Mouse (Mus musculus) hindbrain, postnatal 0 days (tissue): Measurements from ENCODE around the gene Igf1r. TPM values are rescaled to one million over a fixed set of nuclear protein-coding genes. Genes with fewer than 3 reads are reported as not detected.
"Not testable (repeated sequence)": the region's sequence is repeated elsewhere in the genome, so short reads cannot be mapped to it uniquely, and the experiment has no call there.

Experiments used
- ATAC-seq: fragments of 200-750 bp; cut with Nextera tagmentation; 2 replicates; pipeline ENCODE4 v1.8.0; 2017; ENCODE audit warnings: mild to moderate bottlenecking, moderate TSS enrichment, moderate library complexity
- DNase-seq: peaks from one replicate; pipeline ENCODE4 v3.0.0-alpha.2; 2015; ENCODE audit warnings: low spot score
- H3K27ac ChIP-seq: fragments of 300-500 bp; sonication (generic); 2 replicates; pipeline ENCODE4 v1.5.1; 2014; ENCODE audit warnings: mild to moderate bottlenecking
- H3K27me3 ChIP-seq: fragments of 300-500 bp; sonication (generic); 2 replicates; pipeline ENCODE4 v1.6.1; 2014; ENCODE audit warnings: low read length, mixed read lengths; ENCODE audit not compliant: insufficient read depth
- H3K36me3 ChIP-seq: fragments of 300-500 bp; sonication (generic); 2 replicates; pipeline ENCODE4 v1.6.1; 2014; ENCODE audit warnings: low read length, mixed read lengths; ENCODE audit not compliant: insufficient read depth
- H3K4me1 ChIP-seq: fragments of 300-500 bp; sonication (generic); 2 replicates; pipeline ENCODE4 v1.6.1; 2014; ENCODE audit warnings: antibody characterized with exemption, low read length, mixed read lengths; ENCODE audit not compliant: insufficient read depth
- H3K4me2 ChIP-seq: fragments of 300-500 bp; sonication (generic); 2 replicates; pipeline ENCODE4 v1.6.1; 2014; ENCODE audit warnings: low read depth, mild to moderate bottlenecking, low read length, moderate library complexity, mixed read lengths
- H3K4me3 ChIP-seq: fragments of 300-500 bp; sonication (generic); 2 replicates; pipeline ENCODE4 v1.5.1; 2014; ENCODE audit warnings: low read length
- H3K9ac ChIP-seq: fragments of 300-500 bp; sonication (generic); replicated peaks from 2 replicates; pipeline ENCODE4 v1.6.1; 2014; ENCODE audit warnings: mild to moderate bottlenecking, low read length, moderate library complexity, mixed read lengths
- H3K9me3 ChIP-seq: fragments of 300-500 bp; sonication (generic); 2 replicates; pipeline ENCODE4 v1.6.1; 2016; ENCODE audit warnings: low read length, mixed read lengths
- CTCF ChIP-seq: IDR thresholded peaks from 2 replicates; pipeline ENCODE4 v1.5.1; 2016; ENCODE audit warnings: antibody characterized with exemption, control low read depth, low read depth
- WGBS: fragments of 180-500 bp; shearing (Covaris S2); extraction: QIAGEN DNeasy Blood & Tissue Kit; methylation state at CpG from one replicate; pipeline ENCODE4 v1.1.7; 2014; 5-methylcytosine and 5-hydroxymethylcytosine counted together
- polyA plus RNA-seq: library from polyadenylated mRNA; unstranded; fragments of >200 nt; fragmentation: Nextera tagmentation; extraction: Ambion mirVana; gene quantifications from 2 replicates; pipeline ENCODE4 v1.2.1, GENCODE M21; 2015
- total RNA-seq: library from RNA; depleted of rRNA; stranded (reverse); fragments of >200 nt; gene quantifications from 2 replicates; pipeline ENCODE4 v1.2.3, GENCODE M21; 2014; rRNA removed

Igf1r gene
- total and polyA plus RNA-seq, 2 experiments from 2014 or later = 12.1 to 36.2 TPM

GRCm38 (mm10) chr7:68282304-68283132 is 329.9 kb downstream of the Igf1r start:
- no peak for ATAC-seq
- WGBS = 89% methylated on average over 22 of the region's 22 CpGs
- no peaks in the 10 kb centered on the region for H3K36me3 ChIP-seq

GRCm38 (mm10) chr7:68283133-68283520 is 330.5 kb downstream of the Igf1r start:
- ATAC-seq = not testable (repeated sequence)

More at GRCm38 (mm10) chr7:68282304-68283132, 329.9 kb downstream of the Igf1r start:
- no peaks in the 10 kb centered on the region for H3K4me1 ChIP-seq
- H3K27me3 ChIP-seq = no peaks in the 10 kb centered on the region
- no peaks in the 10 kb centered on the region for H3K9me3 ChIP-seq
- H3K9ac ChIP-seq = no peak overlapping the region
- no peak overlapping the region for H3K4me3 ChIP-seq
- no peak for DNase-seq
- no peak overlapping the region for H3K4me2 ChIP-seq
- H3K27ac ChIP-seq = no peak overlapping the region
- no peak for TF ChIP-seq CTCF

More at GRCm38 (mm10) chr7:68283133-68283520, 330.5 kb downstream of the Igf1r start:
- 89% methylated on average over 4 of the region's 4 CpGs for WGBS
- not testable (repeated sequence) for H3K36me3 ChIP-seq, H3K27me3 ChIP-seq, H3K4me3 ChIP-seq, H3K9ac ChIP-seq, DNase-seq, H3K4me2 ChIP-seq, H3K9me3 ChIP-seq, H3K27ac ChIP-seq, H3K4me1 ChIP-seq

Other genes with a start within 250 kb of the Igf1r start
- gene Synm, start 193.1 kb upstream of the Igf1r start, total RNA-seq = 6.4 and 7.8 TPM in 2 replicates
- 5.8 TPM in 2 replicates for gene Synm, start 193.1 kb upstream of the Igf1r start, polyA plus RNA-seq